Mouse (Mus musculus): ENCODE data around the gene Avpr1b. TPM values are rescaled to one million over a fixed set of nuclear protein-coding genes. Genes with fewer than 3 reads are reported as not detected.

Gene Avpr1b
- polyA plus RNA-seq, 1 experiment: not detected

DNA sequence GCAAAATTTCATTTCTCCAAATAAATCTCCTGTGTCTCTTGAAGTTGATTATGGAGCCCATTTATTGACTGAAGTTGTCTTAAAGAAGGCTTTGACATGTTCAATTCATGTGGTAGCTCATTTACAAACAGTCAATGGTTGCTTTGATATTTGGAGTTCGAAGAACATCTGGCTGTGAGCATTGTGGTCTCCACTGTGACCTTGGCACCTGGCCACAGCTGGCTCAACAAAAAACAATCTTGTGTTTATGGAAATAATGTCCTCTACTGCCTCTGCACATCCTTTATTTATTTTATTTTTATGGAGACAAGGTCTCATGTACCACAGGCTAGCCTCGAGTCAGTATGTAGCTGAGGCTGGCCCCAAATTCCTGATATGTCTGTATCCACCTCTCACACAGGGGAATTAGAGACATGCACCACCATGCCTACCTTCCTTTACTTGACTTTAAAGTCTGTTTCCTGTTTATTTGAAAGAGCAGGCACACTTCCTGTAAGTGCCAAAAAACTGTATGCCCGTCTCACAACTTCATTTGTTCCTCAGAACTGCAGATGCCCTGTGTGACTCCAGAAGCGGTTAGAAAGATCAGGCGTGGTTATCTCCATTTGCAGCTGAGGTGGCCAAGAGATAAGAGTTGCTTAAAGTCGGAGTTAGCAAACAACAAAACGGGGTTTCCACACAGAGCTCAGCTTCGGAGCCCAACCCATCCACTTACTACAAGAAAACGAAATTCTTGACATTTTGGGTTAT lies 38.9 kb downstream of the Avpr1b start, which contains the start of gene Ctse:
Gene Ctse, plus strand, starts transcription at position 516 of the 750 bp plus-strand sequence.
- Histone ChIP-seq H3K27ac (ENCODE audit: control insufficient read depth, insufficient read depth, low read depth, low read length) (no peak within 1 kb of the TSS), H3K4me1 (ENCODE audit: control insufficient read depth, insufficient read depth, low read length) (no peaks in the 10 kb centered on the region), H3K27me3 (ENCODE audit: control insufficient read depth, insufficient read depth, low read length) (no peaks in the 10 kb centered on the region), H3K36me3 (ENCODE audit: control insufficient read depth, insufficient read depth, low read length) (no peaks in the 10 kb centered on the region), H3K4me3 (ENCODE audit: control insufficient read depth, low read depth, low read length) (no peak within 1 kb of the TSS)
- no peak for TF ChIP-seq POLR2A (IDR thresholded peaks at IDR 0.05; ENCODE audit: control insufficient read depth, low read depth, low read length)
- TF ChIP-seq CTCF (IDR thresholded peaks at IDR 0.05; ENCODE audit: control insufficient read depth, insufficient read depth, insufficient replicate concordance, low read depth, low read length): no peak

DNA sequence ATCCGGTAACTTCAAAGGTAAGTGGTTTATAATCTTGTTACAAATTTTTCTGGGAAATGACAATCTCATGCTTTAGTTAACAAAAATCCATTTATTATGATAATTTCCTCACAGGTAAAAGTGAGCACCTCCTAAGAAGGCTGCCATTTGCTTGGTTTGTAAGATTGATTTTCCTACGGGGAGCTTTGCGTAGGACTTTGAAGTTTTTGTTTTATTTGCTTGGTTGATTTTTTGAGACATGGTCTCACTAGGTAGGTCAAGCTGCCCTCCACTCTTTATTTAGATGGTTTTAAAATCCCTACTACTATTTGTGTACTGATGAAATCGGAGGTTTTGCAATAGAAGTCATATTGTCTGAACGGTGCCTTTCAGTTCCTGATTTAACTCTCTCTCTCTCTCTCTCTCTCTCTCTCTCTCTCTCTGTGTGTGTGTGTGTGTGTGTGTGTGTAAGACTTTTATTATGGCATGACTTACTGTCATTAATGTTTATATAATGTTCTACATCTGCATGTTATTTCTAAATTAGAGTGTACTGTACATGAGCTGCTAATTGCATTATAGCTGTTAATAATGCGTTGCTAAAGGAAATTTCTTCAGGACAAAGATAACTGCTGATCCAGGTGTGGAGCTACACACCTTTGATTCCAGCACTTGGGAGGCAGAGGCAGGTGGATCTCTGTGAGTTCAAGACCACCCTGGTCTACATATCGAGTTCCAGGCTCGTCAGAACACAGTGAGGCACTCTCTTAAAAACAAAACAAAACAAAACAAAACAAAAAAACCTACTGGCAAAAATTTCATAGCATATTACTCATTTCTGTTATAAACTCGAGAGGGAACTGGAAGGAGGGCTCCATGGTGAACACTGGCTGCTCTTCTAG lies 39.7 kb downstream of the Avpr1b start:
- no peak overlapping the region for H3K27ac ChIP-seq (ENCODE audit: control insufficient read depth, insufficient read depth, low read depth, low read length)
- H3K27me3 ChIP-seq (ENCODE audit: control insufficient read depth, insufficient read depth, low read length): no peaks in the 10 kb centered on the region
- no peaks in the 10 kb centered on the region for H3K36me3 ChIP-seq (ENCODE audit: control insufficient read depth, insufficient read depth, low read length)
- H3K4me1 ChIP-seq (ENCODE audit: control insufficient read depth, insufficient read depth, low read length): no peaks in the 10 kb centered on the region
- no peak overlapping the region for H3K4me3 ChIP-seq (ENCODE audit: control insufficient read depth, low read depth, low read length)
- TF ChIP-seq CTCF (IDR thresholded peaks at IDR 0.05; ENCODE audit: control insufficient read depth, insufficient read depth, insufficient replicate concordance, low read depth, low read length) (no peak), POLR2A (IDR thresholded peaks at IDR 0.05; ENCODE audit: control insufficient read depth, low read depth, low read length) (no peak)

DNA sequence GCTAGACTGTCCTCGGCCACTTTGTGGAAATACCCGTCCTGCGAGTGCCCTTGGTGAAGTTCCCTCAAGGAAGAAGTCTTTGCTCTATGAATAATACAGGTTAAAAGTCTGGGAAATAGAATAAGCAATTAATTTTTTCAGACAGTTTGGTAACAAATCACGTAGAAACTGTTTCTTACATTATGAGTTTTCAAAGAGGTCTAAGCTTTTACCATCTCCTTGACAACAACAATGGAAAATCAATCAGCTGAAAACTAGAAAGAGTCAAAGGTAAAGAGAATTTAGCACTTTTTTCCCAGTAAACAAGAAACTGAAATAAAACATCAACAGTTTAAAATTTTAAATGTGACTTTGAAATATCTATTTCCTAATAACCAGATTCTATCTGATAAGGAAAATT lies 41.0 kb downstream of the Avpr1b start:
- H3K4me1 ChIP-seq (ENCODE audit: control insufficient read depth, insufficient read depth, low read length): no peaks in the 10 kb centered on the region
- TF ChIP-seq CTCF (IDR thresholded peaks at IDR 0.05; ENCODE audit: control insufficient read depth, insufficient read depth, insufficient replicate concordance, low read depth, low read length) (no peak), POLR2A (IDR thresholded peaks at IDR 0.05; ENCODE audit: control insufficient read depth, low read depth, low read length) (no peak)
- H3K27ac ChIP-seq (ENCODE audit: control insufficient read depth, insufficient read depth, low read depth, low read length): no peak overlapping the region
- no peaks in the 10 kb centered on the region for H3K27me3 ChIP-seq (ENCODE audit: control insufficient read depth, insufficient read depth, low read length)
- no peaks in the 10 kb centered on the region for H3K36me3 ChIP-seq (ENCODE audit: control insufficient read depth, insufficient read depth, low read length)
- no peak overlapping the region for H3K4me3 ChIP-seq (ENCODE audit: control insufficient read depth, low read depth, low read length)

DNA sequence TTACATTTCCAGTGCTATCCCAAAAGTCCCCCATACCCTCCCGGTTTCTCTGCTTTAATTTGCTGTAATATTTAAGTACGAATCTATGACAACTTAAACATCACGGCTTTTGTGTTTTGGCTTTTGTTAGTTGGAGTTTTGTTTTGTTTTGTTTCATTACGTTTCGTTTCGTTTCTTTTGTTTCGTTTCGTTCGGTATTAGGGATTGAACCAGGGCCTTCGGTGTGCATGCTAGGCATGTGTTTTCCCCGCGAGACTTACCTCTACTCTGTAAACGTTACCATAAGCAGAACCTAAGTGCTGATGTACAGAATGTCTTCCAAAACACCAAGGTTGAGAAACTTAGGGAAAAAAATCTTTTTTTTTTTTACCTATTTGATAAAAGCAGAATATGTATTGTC lies 42.5 kb downstream of the Avpr1b start:
- H3K36me3 ChIP-seq (ENCODE audit: control insufficient read depth, insufficient read depth, low read length): no peaks in the 10 kb centered on the region
- H3K27me3 ChIP-seq (ENCODE audit: control insufficient read depth, insufficient read depth, low read length): no peaks in the 10 kb centered on the region
- TF ChIP-seq POLR2A (IDR thresholded peaks at IDR 0.05; ENCODE audit: control insufficient read depth, low read depth, low read length) (no peak), CTCF (IDR thresholded peaks at IDR 0.05; ENCODE audit: control insufficient read depth, insufficient read depth, insufficient replicate concordance, low read depth, low read length) (no peak)

DNA sequence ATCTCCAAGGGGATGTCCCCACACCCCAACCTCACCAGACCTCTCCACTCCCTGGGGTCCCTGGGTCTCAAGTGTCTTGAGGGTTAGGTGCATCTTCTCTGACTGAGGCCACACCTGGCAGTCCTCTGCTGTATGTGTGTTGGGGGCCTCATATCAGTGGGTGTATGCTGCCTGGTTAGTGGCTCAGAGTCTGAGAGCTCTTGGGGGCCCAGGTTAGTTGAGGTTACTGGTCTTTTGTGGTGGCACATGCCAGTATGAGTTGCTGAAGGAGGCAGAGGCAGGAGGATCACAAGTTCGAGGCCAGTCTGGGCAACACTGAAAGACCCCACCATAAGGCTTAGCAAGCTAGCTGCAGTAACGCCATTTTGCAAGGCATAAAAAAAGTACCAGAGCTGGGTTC lies 43.2 kb downstream of the Avpr1b start:
- Histone ChIP-seq H3K27ac (ENCODE audit: control insufficient read depth, insufficient read depth, low read depth, low read length) (no peak overlapping the region), H3K36me3 (ENCODE audit: control insufficient read depth, insufficient read depth, low read length) (no peaks in the 10 kb centered on the region), H3K4me1 (ENCODE audit: control insufficient read depth, insufficient read depth, low read length) (no peaks in the 10 kb centered on the region), H3K4me3 (ENCODE audit: control insufficient read depth, low read depth, low read length) (no peak overlapping the region), H3K27me3 (ENCODE audit: control insufficient read depth, insufficient read depth, low read length) (no peaks in the 10 kb centered on the region)
- TF ChIP-seq POLR2A (IDR thresholded peaks at IDR 0.05; ENCODE audit: control insufficient read depth, low read depth, low read length) (no peak), CTCF (IDR thresholded peaks at IDR 0.05; ENCODE audit: control insufficient read depth, insufficient read depth, insufficient replicate concordance, low read depth, low read length) (no peak)

More for the DNA sequence above, 42.5 kb downstream of the Avpr1b start:
- H3K27ac ChIP-seq (ENCODE audit: control insufficient read depth, insufficient read depth, low read depth, low read length): no peak overlapping the region
- H3K4me3 ChIP-seq (ENCODE audit: control insufficient read depth, low read depth, low read length): no peak overlapping the region
- H3K4me1 ChIP-seq (ENCODE audit: control insufficient read depth, insufficient read depth, low read length): no peaks in the 10 kb centered on the region

DNA sequence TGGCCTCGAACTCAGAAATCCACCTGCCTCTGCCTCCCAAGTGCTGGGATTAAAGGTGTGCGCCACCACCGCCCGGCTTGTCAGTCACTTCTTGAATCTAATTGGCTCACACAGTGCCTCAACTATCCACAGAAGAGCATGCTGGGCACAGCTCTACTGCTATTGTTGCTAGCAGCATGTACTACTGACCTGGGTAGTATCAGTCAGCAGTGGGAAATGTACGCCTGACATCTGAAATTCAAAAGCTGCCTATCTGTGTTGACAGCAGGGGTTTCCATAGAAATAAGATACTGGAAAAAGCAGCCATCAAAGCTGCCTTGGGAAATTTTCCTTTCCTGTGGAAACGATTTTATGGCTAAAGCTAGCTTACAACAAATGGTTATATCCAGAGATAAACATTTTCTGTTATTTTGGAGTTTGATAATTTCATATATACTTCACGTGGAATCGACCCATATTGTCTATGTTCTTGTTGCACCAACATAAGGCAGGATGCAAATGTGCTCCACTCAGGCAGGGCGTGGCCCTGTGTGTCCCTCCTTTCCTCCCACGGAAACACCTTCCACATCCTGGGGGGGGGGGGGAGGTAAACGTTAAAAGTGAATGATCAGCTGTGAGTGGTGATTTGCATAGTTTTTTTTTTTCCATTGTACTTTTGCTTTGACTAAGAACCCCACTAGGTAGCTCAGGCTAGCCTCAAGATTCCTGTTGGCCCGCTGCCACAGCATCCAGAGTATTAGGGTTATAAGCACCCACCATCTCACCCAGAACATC lies 53.8 kb downstream of the Avpr1b start:
- no peaks in the 10 kb centered on the region for H3K4me1 ChIP-seq (ENCODE audit: control insufficient read depth, insufficient read depth, low read length)
- no peaks in the 10 kb centered on the region for H3K27me3 ChIP-seq (ENCODE audit: control insufficient read depth, insufficient read depth, low read length)
- TF ChIP-seq CTCF (IDR thresholded peaks at IDR 0.05; ENCODE audit: control insufficient read depth, insufficient read depth, insufficient replicate concordance, low read depth, low read length): no peak
- H3K27ac ChIP-seq (ENCODE audit: control insufficient read depth, insufficient read depth, low read depth, low read length): no peak overlapping the region
- no peak overlapping the region for H3K4me3 ChIP-seq (ENCODE audit: control insufficient read depth, low read depth, low read length)
- H3K36me3 ChIP-seq (ENCODE audit: control insufficient read depth, insufficient read depth, low read length): no peaks in the 10 kb centered on the region

DNA sequence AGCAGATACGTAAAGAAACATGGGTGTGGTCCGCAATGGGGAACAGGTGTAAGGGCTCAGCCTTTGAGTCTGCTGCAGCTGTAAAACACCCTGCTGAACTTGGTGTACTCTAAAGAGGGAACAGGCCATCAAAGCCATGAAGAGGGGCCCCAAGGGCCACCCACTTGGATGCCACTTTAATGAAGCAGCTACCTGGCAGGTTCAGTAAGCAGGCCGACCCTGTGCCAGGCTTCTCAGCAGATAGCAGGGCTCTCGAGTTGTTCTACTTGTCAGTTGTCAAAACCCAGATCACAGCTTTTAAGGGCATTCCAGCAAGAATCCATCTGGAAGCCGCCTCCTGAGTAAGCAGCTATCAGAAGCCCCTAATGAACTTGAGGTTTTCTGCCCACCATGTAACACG lies 56.6 kb downstream of the Avpr1b start:
- Histone ChIP-seq H3K4me3 (ENCODE audit: control insufficient read depth, low read depth, low read length) (no peak overlapping the region), H3K4me1 (ENCODE audit: control insufficient read depth, insufficient read depth, low read length) (no peaks in the 10 kb centered on the region; the same call in 1 of the 2 replicates), H3K27me3 (ENCODE audit: control insufficient read depth, insufficient read depth, low read length) (no peaks in the 10 kb centered on the region), H3K36me3 (ENCODE audit: control insufficient read depth, insufficient read depth, low read length) (no peaks in the 10 kb centered on the region), H3K27ac (ENCODE audit: control insufficient read depth, insufficient read depth, low read depth, low read length) (no peak overlapping the region)
- no peak for TF ChIP-seq POLR2A (IDR thresholded peaks at IDR 0.05; ENCODE audit: control insufficient read depth, low read depth, low read length)
- no peak for TF ChIP-seq CTCF (IDR thresholded peaks at IDR 0.05; ENCODE audit: control insufficient read depth, insufficient read depth, insufficient replicate concordance, low read depth, low read length)

Data from testis, adult 2 months (tissue).